Mouse (Mus musculus) neural tube, embryonic 11.5 days (tissue): ENCODE results near the gene 1110017D15Rik. TPM values are rescaled to one million over a fixed set of nuclear protein-coding genes. Genes with fewer than 3 reads are reported as not detected.

Experiments used
- ATAC-seq: fragments of 200-750 bp; cut with Nextera tagmentation; 2 replicates; pipeline ENCODE4 v1.8.0; 2017; ENCODE audit warnings: moderate number of reproducible peaks, mild to moderate bottlenecking, moderate TSS enrichment, moderate library complexity; ENCODE audit not compliant: insufficient read depth, low FRiP score, low TSS enrichment
- DNase-seq: peaks from one replicate; pipeline ENCODE4 v3.0.0-alpha.2; 2015; ENCODE audit warnings: low spot score
- H3K27ac ChIP-seq: fragments of 300-500 bp; sonication (generic); 2 replicates; pipeline ENCODE4 v1.5.1; 2014; ENCODE audit warnings: low read depth, mild to moderate bottlenecking, low read length
- H3K27me3 ChIP-seq: fragments of 300-500 bp; sonication (generic); 2 replicates; pipeline ENCODE4 v1.6.1; 2014; ENCODE audit warnings: mild to moderate bottlenecking, low read length, mixed read lengths; ENCODE audit not compliant: control insufficient read depth, insufficient read depth
- H3K36me3 ChIP-seq: fragments of 300-500 bp; sonication (generic); 2 replicates; pipeline ENCODE4 v1.6.1; 2014; ENCODE audit warnings: mild to moderate bottlenecking, low read length, moderate library complexity, mixed read lengths; ENCODE audit not compliant: control insufficient read depth, insufficient read depth
- H3K4me1 ChIP-seq: fragments of 300-500 bp; sonication (generic); 2 replicates; pipeline ENCODE4 v1.6.1; 2014; ENCODE audit warnings: low read length, mixed read lengths; ENCODE audit not compliant: control insufficient read depth, insufficient read depth
- H3K4me2 ChIP-seq: fragments of 300-500 bp; sonication (generic); 2 replicates; pipeline ENCODE4 v1.6.1; 2014; ENCODE audit warnings: low read depth, mild to moderate bottlenecking, moderate library complexity
- H3K4me3 ChIP-seq: fragments of 300-500 bp; sonication (generic); 2 replicates; pipeline ENCODE4 v1.5.1; 2014; ENCODE audit warnings: low read depth, low read length
- H3K9ac ChIP-seq: fragments of 300-500 bp; sonication (generic); 2 replicates; pipeline ENCODE4 v1.6.1; 2014; ENCODE audit warnings: mild to moderate bottlenecking, low read length
- H3K9me3 ChIP-seq: fragments of 300-500 bp; sonication (generic); 2 replicates; pipeline ENCODE4 v1.6.1; 2016; ENCODE audit warnings: low read length; ENCODE audit not compliant: control insufficient read depth
- WGBS: fragments of 180-500 bp; shearing (Covaris S2); extraction: QIAGEN DNeasy Blood & Tissue Kit; methylation state at CpG from one replicate; pipeline ENCODE4 v1.1.7; 2014; 5-methylcytosine and 5-hydroxymethylcytosine counted together
- polyA plus RNA-seq: library from polyadenylated mRNA; unstranded; fragments of >200 nt; fragmentation: Nextera tagmentation; extraction: Ambion mirVana; gene quantifications from 2 replicates; pipeline ENCODE4 v1.2.1, GENCODE M21; 2014

1110017D15Rik gene
- polyA plus RNA-seq, 1 experiment from 2014 or later = 2.5 TPM

DNA sequence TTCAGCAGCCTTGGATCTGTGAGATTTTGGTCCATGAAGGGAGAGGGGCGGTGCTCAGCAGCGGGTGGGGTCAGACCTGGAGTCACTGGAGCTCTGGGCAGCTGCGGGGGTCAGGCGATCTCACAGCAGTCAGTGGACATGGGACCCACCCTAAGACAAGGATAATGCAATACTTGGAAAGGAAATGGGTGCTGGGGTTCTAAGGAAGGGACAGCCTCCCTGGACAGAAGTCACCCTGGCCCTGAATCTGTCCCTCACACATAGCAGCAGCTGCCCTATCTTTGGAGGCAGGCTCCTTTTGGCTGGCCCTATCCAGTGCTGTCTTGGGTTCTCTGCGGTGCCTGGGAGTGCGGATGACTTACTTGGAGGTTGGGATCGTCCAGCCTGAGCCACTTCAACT, 6.7 kb upstream of the 1110017D15Rik start:
- 80% methylated on average over 7 of the region's 7 CpGs for WGBS

DNA sequence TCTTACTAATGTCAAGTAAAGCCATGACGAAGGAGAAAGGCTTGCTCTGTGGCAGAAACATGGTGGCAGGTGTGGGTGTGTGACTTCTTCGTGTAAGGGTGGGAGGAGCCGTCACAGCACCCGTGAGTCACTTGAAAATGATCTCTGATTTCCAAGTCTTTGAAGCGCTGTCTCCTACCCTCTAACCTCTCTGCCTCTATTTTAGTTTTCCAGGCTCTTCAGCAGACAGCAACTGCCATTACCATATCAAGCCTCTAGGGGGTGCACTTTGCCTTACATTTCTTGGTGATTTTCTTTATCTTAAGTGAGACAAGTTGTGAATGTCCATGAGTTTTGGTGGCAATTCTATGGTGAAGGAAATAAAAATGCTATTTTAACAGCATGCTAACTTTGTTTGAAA, 5.7 kb upstream of the 1110017D15Rik start:
- WGBS = 52% methylated on average over 5 of the region's 5 CpGs
- Histone ChIP-seq H3K27ac (no peak overlapping the region), H3K36me3 (no peaks in the 10 kb centered on the region), H3K4me3 (no peak overlapping the region), H3K27me3 (no peaks in the 10 kb centered on the region), H3K9ac (no peak overlapping the region), H3K9me3 (no peaks in the 10 kb centered on the region), H3K4me2 (no peak overlapping the region), H3K4me1 (peaks cover 13% of the 10 kb centered on the region)
- peak; percentile 44 for DNase-seq
- ATAC-seq = no peak

More for the DNA sequence above, 6.7 kb upstream of the 1110017D15Rik start:
- ATAC-seq = no peak
- peaks cover 24% of the 10 kb centered on the region for H3K4me1 ChIP-seq
- no peaks in the 10 kb centered on the region for H3K27me3 ChIP-seq
- no peak overlapping the region for H3K4me2 ChIP-seq
- H3K4me3 ChIP-seq = no peak overlapping the region
- H3K9ac ChIP-seq = no peak overlapping the region
- H3K36me3 ChIP-seq = no peaks in the 10 kb centered on the region
- H3K9me3 ChIP-seq = no peaks in the 10 kb centered on the region
- no peak overlapping the region for H3K27ac ChIP-seq
- DNase-seq = no peak

DNA sequence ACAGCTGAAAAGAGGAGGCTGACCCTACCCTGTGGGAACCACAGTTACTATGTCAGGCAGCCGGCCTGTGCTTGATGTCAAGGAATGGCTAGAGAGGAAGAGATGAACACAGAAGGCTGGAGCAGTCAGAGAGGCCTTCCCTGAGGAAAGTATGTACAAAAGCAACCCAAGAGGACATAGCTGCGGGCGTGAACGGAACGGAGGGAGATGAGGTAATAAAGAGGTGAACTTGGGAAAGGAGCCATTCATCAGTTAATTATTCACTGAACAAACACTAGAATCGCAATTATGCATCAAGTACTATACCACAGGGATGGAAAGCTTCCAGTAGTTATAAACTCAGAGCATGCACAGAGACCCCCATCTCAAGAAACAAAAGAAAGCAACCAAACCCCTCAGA, 5.0 kb upstream of the 1110017D15Rik start:
- ATAC-seq = no peak
- DNase-seq = no peak
- Histone ChIP-seq H3K9me3 (no peaks in the 10 kb centered on the region), H3K27ac (no peak overlapping the region), H3K4me3 (no peak overlapping the region), H3K27me3 (no peaks in the 10 kb centered on the region), H3K4me2 (no peak overlapping the region), H3K4me1 (peaks cover 9% of the 10 kb centered on the region), H3K9ac (no peak overlapping the region), H3K36me3 (no peaks in the 10 kb centered on the region)
- 78% methylated on average over 6 of the region's 6 CpGs for WGBS

DNA sequence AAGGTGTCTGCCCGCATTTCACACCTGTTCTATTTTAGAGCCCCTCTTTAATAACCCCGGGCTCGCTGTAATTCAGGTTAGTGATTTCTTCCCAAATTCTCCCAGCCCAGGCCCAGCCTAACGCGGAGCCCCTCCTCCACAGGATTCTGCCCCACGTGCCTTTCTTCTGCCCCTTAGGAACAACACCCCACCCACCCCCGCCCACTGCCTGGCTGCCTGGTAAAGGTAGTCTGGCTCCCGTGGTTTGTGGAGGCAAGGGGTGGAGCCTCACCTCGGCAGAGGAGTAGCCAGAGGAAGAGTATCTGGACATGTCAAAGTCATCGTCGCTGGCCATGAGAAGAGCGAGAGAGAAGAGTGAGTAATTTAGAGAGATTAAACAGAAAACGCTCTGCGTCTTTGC, 3.5 kb upstream of the 1110017D15Rik start:
- H3K36me3 ChIP-seq = no peaks in the 10 kb centered on the region
- ATAC-seq = no peak
- DNase-seq = no peak
- no peak overlapping the region for H3K4me3 ChIP-seq
- H3K27ac ChIP-seq = no peak overlapping the region
- H3K9ac ChIP-seq = no peak overlapping the region
- no peaks in the 10 kb centered on the region for H3K9me3 ChIP-seq
- WGBS = 36% methylated on average over 14 of the region's 14 CpGs
- no peak overlapping the region for H3K4me2 ChIP-seq
- H3K27me3 ChIP-seq = no peaks in the 10 kb centered on the region
- no peaks in the 10 kb centered on the region for H3K4me1 ChIP-seq

DNA sequence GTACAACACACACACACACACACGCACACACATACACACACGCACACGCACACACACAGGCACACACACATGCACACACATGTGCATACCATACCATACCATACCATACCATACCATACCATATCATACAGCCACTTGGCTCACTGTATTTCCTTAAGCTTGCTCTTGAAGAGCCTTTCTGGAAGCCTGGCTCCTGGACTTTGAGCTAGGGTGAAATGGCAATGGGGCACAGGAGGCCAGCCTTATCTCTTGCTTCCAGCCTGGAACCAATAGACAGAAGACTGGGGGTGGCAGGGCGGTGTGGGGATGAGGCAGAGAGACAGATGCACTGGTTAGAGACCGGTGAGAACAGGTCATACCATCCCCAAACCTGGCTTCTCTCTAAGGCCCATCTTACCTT, 2.1 kb upstream of the 1110017D15Rik start:
- Histone ChIP-seq H3K4me1 (no peaks in the 10 kb centered on the region), H3K27ac (no peak overlapping the region), H3K9me3 (no peaks in the 10 kb centered on the region), H3K4me2 (no peak overlapping the region), H3K4me3 (no peak overlapping the region), H3K36me3 (no peaks in the 10 kb centered on the region), H3K27me3 (no peaks in the 10 kb centered on the region), H3K9ac (no peak overlapping the region)
- DNase-seq (no peak), ATAC-seq (no peak)
- 93% methylated on average over 5 of the region's 5 CpGs for WGBS

DNA sequence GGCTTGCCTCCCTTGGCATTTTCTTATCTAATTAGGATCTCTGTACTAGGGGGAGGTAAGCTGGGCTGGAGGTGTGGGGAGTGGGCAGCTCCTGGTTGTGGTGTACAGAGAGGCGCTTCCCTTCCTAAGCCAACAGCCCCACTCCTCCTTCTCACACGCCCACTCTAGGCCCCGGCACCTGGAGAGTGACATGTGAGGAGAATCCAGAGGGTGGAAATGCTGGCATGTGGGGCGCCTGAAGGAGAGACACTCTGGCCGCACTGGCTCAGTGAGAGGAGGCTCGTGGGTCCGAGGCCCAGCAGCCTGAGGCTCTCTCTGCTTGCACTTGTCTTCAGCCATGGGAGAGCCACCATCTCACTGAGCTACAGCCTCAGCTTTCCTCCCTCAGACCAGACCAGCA, 1.2 kb upstream of the 1110017D15Rik start:
- no peaks in the 10 kb centered on the region for H3K9me3 ChIP-seq
- H3K36me3 ChIP-seq = no peaks in the 10 kb centered on the region
- no peak overlapping the region for H3K4me3 ChIP-seq
- no peak overlapping the region for H3K27ac ChIP-seq
- H3K9ac ChIP-seq = no peak overlapping the region
- 77% methylated on average over 7 of the region's 7 CpGs for WGBS
- no peak for DNase-seq
- no peaks in the 10 kb centered on the region for H3K27me3 ChIP-seq
- H3K4me1 ChIP-seq = no peaks in the 10 kb centered on the region
- no peak for ATAC-seq
- H3K4me2 ChIP-seq = no peak overlapping the region

DNA sequence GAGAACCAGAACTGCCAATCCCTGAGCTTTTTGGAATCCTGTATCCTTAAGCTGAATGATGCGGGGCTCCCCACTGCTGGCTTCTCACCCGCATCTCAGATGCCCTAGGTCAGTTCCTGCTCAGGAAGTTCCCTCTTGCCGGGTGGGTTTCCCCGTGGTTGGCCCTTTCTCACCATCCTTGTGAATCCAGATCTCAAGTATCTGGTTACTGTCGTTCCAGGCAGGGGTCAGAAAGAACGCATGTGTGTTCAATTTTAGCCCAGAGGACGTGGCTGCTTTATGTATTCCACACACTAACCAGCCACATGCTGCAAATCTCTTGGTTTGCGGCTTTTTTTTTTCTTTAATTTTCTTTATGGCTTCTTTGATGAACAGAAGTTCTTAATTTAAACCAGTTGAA, 3.4 kb downstream of the 1110017D15Rik start:
- H3K27me3 ChIP-seq = no peaks in the 10 kb centered on the region
- no peaks in the 10 kb centered on the region for H3K4me1 ChIP-seq
- no peaks in the 10 kb centered on the region for H3K9me3 ChIP-seq
- WGBS = 29% methylated on average over 8 of the region's 8 CpGs
- no peak overlapping the region for H3K27ac ChIP-seq
- no peak overlapping the region for H3K4me3 ChIP-seq
- ATAC-seq (no peak), DNase-seq (peak; percentile 34)
- H3K36me3 ChIP-seq = no peaks in the 10 kb centered on the region
- no peak overlapping the region for H3K4me2 ChIP-seq
- no peak overlapping the region for H3K9ac ChIP-seq

DNA sequence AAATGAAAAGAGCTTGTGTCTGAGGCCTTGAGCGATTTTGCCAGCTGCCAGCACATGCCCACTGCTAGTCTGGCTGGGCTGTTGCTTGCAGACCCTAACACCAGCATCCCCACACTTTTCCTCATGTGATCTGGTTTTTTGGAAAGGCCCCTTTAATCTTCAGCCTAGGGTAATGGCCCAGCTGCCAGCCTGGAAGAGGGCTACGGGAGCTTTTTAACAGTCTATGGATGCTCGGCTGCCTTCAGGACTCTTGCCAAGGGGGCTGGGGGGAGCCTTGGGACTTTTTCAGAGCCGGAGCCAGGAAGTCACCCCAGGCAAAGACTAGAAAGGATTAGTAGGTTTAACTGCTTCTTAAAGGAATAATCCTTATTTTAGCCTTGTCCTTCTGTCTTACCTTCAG, 3.8 kb downstream of the 1110017D15Rik start:
- Histone ChIP-seq H3K9me3 (no peaks in the 10 kb centered on the region), H3K4me2 (no peak overlapping the region), H3K9ac (no peak overlapping the region), H3K27ac (no peak overlapping the region), H3K36me3 (no peaks in the 10 kb centered on the region), H3K27me3 (no peaks in the 10 kb centered on the region), H3K4me1 (no peaks in the 10 kb centered on the region), H3K4me3 (no peak overlapping the region)
- DNase-seq = no peak
- ATAC-seq = no peak
- 55% methylated on average over 4 of the region's 4 CpGs for WGBS

DNA sequence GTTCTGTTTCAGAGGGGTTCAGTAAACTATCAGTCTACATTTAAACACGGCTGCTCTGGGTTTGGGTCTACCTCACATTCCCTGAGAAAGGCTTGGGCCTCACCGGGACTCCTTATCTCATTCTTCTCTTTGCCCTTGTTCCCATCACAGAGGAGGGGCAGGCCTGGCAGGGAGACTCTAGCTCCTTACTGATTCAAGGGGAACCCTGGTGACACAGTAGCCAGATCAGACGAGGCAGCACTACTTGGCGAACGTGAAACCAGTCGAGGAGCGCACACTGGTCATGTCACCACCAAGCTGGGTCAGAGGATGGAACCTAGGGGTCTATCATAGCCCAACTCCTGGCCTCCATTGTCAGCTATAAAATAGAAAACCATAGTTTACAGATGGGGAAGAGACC, 9.1 kb downstream of the 1110017D15Rik start:
- WGBS = 41% methylated on average over 7 of the region's 7 CpGs
- H3K4me3 ChIP-seq = no peak overlapping the region

More for the DNA sequence above, 9.1 kb downstream of the 1110017D15Rik start:
- no peak overlapping the region for H3K27ac ChIP-seq
- H3K27me3 ChIP-seq = no peaks in the 10 kb centered on the region
- no peak overlapping the region for H3K9ac ChIP-seq
- H3K36me3 ChIP-seq = no peaks in the 10 kb centered on the region
- H3K9me3 ChIP-seq = no peaks in the 10 kb centered on the region
- ATAC-seq (no peak), DNase-seq (no peak)
- peak overlapping the region; percentile 86; the same call in 1 of the 2 replicates for H3K4me2 ChIP-seq
- H3K4me1 ChIP-seq = peaks cover 11% of the 10 kb centered on the region
